Mouse (Mus musculus): Measurements from ENCODE around the gene Flt3. TPM values are rescaled to one million over a fixed set of nuclear protein-coding genes. Genes with fewer than 3 reads are reported as not detected.

Gene Flt3
- total and polyA plus RNA-seq, 2 experiments from 2014 or later, result 0.68 to 0.86 TPM

- WGBS, result 81% methylated on average over 12 of the region's 12 CpGs
- no peak for TF ChIP-seq CTCF (IDR thresholded peaks at IDR 0.05; ENCODE audit: low read depth)
- Histone ChIP-seq H3K4me1 (ENCODE audit: insufficient read depth) (no peaks in the 10 kb centered on the region), H3K9me3 (ENCODE audit: low read length) (no peaks in the 10 kb centered on the region), H3K27me3 (ENCODE audit: insufficient read depth, low read length) (0 out of 2 replicates have a peak, but pooled peaks cover 4% of the 10 kb centered on the region), H3K27ac (ENCODE audit: low read depth, low read length) (no peak overlapping the region), H3K36me3 (ENCODE audit: insufficient read depth) (no peaks in the 10 kb centered on the region), H3K4me3 (ENCODE audit: low read depth, low read length) (no peak overlapping the region), H3K9ac (no peak overlapping the region), H3K4me2 (ENCODE audit: low read depth) (no peak overlapping the region)
- DNase-seq, result no peak
- no peak for ATAC-seq
These were observed 7.5 kb downstream of the Flt3 start for GRCm38 (mm10) chr5:147392667-147393213.

- Histone ChIP-seq H3K4me1 (ENCODE audit: insufficient read depth) (no peaks in the 10 kb centered on the region), H3K27ac (ENCODE audit: low read depth, low read length) (no peak overlapping the region), H3K4me3 (ENCODE audit: low read depth, low read length) (no peak overlapping the region), H3K36me3 (ENCODE audit: insufficient read depth) (no peaks in the 10 kb centered on the region), H3K9ac (no peak overlapping the region), H3K27me3 (ENCODE audit: insufficient read depth, low read length) (no peaks in the 10 kb centered on the region), H3K9me3 (ENCODE audit: low read length) (no peaks in the 10 kb centered on the region), H3K4me2 (ENCODE audit: low read depth) (no peak overlapping the region)
- DNase-seq (no peak), ATAC-seq (no peak)
- 34% methylated on average over 2 of the region's 2 CpGs for WGBS
- no peak for TF ChIP-seq CTCF (IDR thresholded peaks at IDR 0.05; ENCODE audit: low read depth)
These were observed 9.5 kb downstream of the Flt3 start for GRCm38 (mm10) chr5:147390772-147391171.

- H3K27me3 ChIP-seq (ENCODE audit: insufficient read depth, low read length), result no peaks in the 10 kb centered on the region
- no peak overlapping the region for H3K27ac ChIP-seq (ENCODE audit: low read depth, low read length)
- DNase-seq (no peak), ATAC-seq (no peak)
- no peaks in the 10 kb centered on the region for H3K9me3 ChIP-seq (ENCODE audit: low read length)
- H3K4me3 ChIP-seq (ENCODE audit: low read depth, low read length), result no peak overlapping the region
- no peak overlapping the region for H3K4me2 ChIP-seq (ENCODE audit: low read depth)
- H3K4me1 ChIP-seq (ENCODE audit: insufficient read depth), result no peaks in the 10 kb centered on the region
- H3K36me3 ChIP-seq (ENCODE audit: insufficient read depth), result no peaks in the 10 kb centered on the region
- H3K9ac ChIP-seq, result no peak overlapping the region
- no peak for TF ChIP-seq CTCF (IDR thresholded peaks at IDR 0.05; ENCODE audit: low read depth)
- WGBS, result 92% methylated on average over 5 of the region's 5 CpGs
These were observed 11.2 kb downstream of the Flt3 start for GRCm38 (mm10) chr5:147389052-147389451.

- 85% methylated on average over 9 of the region's 9 CpGs for WGBS
- Histone ChIP-seq H3K9me3 (ENCODE audit: low read length) (no peaks in the 10 kb centered on the region), H3K27me3 (ENCODE audit: insufficient read depth, low read length) (no peaks in the 10 kb centered on the region), H3K4me2 (ENCODE audit: low read depth) (no peak overlapping the region), H3K36me3 (ENCODE audit: insufficient read depth) (no peaks in the 10 kb centered on the region), H3K27ac (ENCODE audit: low read depth, low read length) (no peak overlapping the region), H3K4me3 (ENCODE audit: low read depth, low read length) (no peak overlapping the region), H3K9ac (no peak overlapping the region), H3K4me1 (ENCODE audit: insufficient read depth) (no peaks in the 10 kb centered on the region)
- no peak for ATAC-seq
- DNase-seq, result no peak
- TF ChIP-seq CTCF (IDR thresholded peaks at IDR 0.05; ENCODE audit: low read depth), result no peak
These were observed 11.8 kb downstream of the Flt3 start for GRCm38 (mm10) chr5:147388376-147389008.

GRCm38 (mm10) chr5:147386865-147387264 is 13.4 kb downstream of the Flt3 start:
- no peaks in the 10 kb centered on the region for H3K27me3 ChIP-seq (ENCODE audit: insufficient read depth, low read length)
- H3K4me2 ChIP-seq (ENCODE audit: low read depth), result no peak overlapping the region
- no peak overlapping the region for H3K27ac ChIP-seq (ENCODE audit: low read depth, low read length)
- H3K4me1 ChIP-seq (ENCODE audit: insufficient read depth), result no peaks in the 10 kb centered on the region
- H3K9ac ChIP-seq, result no peak overlapping the region
- ATAC-seq (no peak), DNase-seq (no peak)
- no peak for TF ChIP-seq CTCF (IDR thresholded peaks at IDR 0.05; ENCODE audit: low read depth)
- 88% methylated on average over 13 of the region's 13 CpGs for WGBS
- H3K9me3 ChIP-seq (ENCODE audit: low read length), result no peaks in the 10 kb centered on the region
- no peak overlapping the region for H3K4me3 ChIP-seq (ENCODE audit: low read depth, low read length)
- no peaks in the 10 kb centered on the region for H3K36me3 ChIP-seq (ENCODE audit: insufficient read depth)

- TF ChIP-seq CTCF (IDR thresholded peaks at IDR 0.05; ENCODE audit: low read depth), result no peak
- Histone ChIP-seq H3K27ac (ENCODE audit: low read depth, low read length) (no peak overlapping the region), H3K4me1 (ENCODE audit: insufficient read depth) (no peaks in the 10 kb centered on the region), H3K4me2 (ENCODE audit: low read depth) (no peak overlapping the region), H3K4me3 (ENCODE audit: low read depth, low read length) (no peak overlapping the region), H3K36me3 (ENCODE audit: insufficient read depth) (no peaks in the 10 kb centered on the region), H3K27me3 (ENCODE audit: insufficient read depth, low read length) (no peaks in the 10 kb centered on the region), H3K9ac (no peak overlapping the region), H3K9me3 (ENCODE audit: low read length) (no peaks in the 10 kb centered on the region)
- 90% methylated on average over 10 of the region's 10 CpGs for WGBS
- ATAC-seq (no peak), DNase-seq (no peak)
These were observed 18.9 kb downstream of the Flt3 start for GRCm38 (mm10) chr5:147381396-147381795.

- no peak for TF ChIP-seq CTCF (IDR thresholded peaks at IDR 0.05; ENCODE audit: low read depth)
- Histone ChIP-seq H3K9me3 (ENCODE audit: low read length) (no peaks in the 10 kb centered on the region), H3K4me2 (ENCODE audit: low read depth) (no peak overlapping the region), H3K4me1 (ENCODE audit: insufficient read depth) (no peaks in the 10 kb centered on the region), H3K4me3 (ENCODE audit: low read depth, low read length) (no peak overlapping the region), H3K9ac (no peak overlapping the region), H3K36me3 (ENCODE audit: insufficient read depth) (no peaks in the 10 kb centered on the region), H3K27me3 (ENCODE audit: insufficient read depth, low read length) (no peaks in the 10 kb centered on the region), H3K27ac (ENCODE audit: low read depth, low read length) (no peak overlapping the region)
- DNase-seq, result no peak
- no peak for ATAC-seq
- 84% methylated on average over 3 of the region's 3 CpGs for WGBS
These were observed 20.8 kb downstream of the Flt3 start for GRCm38 (mm10) chr5:147379481-147379880.

Data from forebrain, postnatal 0 days (tissue).